Mouse (Mus musculus) limb, embryonic 14.5 days (tissue): ENCODE results near the gene Camkk1. TPM values are rescaled to one million over a fixed set of nuclear protein-coding genes. Genes with fewer than 3 reads are reported as not detected.

ENCODE experiments used
- ATAC-seq: fragments of 200-750 bp; cut with Nextera tagmentation; 2 replicates; pipeline ENCODE4 v1.8.0; 2017; ENCODE audit warnings: low read depth, moderate number of reproducible peaks, moderate TSS enrichment; ENCODE audit not compliant: low FRiP score
- DNase-seq: peaks from one replicate; pipeline ENCODE4 v3.0.0-alpha.2; 2015; ENCODE audit warnings: low spot score
- H3K27ac ChIP-seq: fragments of 300-500 bp; sonication (generic); replicated peaks from 2 replicates; pipeline ENCODE4 v1.5.1; 2014; ENCODE audit warnings: low read depth, mild to moderate bottlenecking, low read length, moderate library complexity, mixed read lengths
- H3K27me3 ChIP-seq: fragments of 300-500 bp; sonication (generic); 2 replicates; pipeline ENCODE4 v1.6.1; 2014; ENCODE audit warnings: low read length, mixed read lengths; ENCODE audit not compliant: control insufficient read depth, insufficient read depth
- H3K36me3 ChIP-seq: fragments of 300-500 bp; sonication (generic); 2 replicates; pipeline ENCODE4 v1.6.1; 2014; ENCODE audit warnings: mild to moderate bottlenecking, low read length, moderate library complexity, mixed read lengths; ENCODE audit not compliant: control insufficient read depth, insufficient read depth
- H3K4me1 ChIP-seq: fragments of 300-500 bp; sonication (generic); 2 replicates; pipeline ENCODE4 v1.6.1; 2014; ENCODE audit warnings: antibody characterized with exemption, low read length, mixed read lengths; ENCODE audit not compliant: control insufficient read depth, insufficient read depth
- H3K4me2 ChIP-seq: fragments of 300-500 bp; sonication (generic); replicated peaks from 2 replicates; pipeline ENCODE4 v1.6.1; 2014; ENCODE audit warnings: low read depth, mild to moderate bottlenecking, low read length, moderate library complexity; ENCODE audit not compliant: severe bottlenecking
- H3K4me3 ChIP-seq: fragments of 300-500 bp; sonication (generic); replicated peaks from 2 replicates; pipeline ENCODE4 v1.5.1; 2014; ENCODE audit warnings: low read length
- H3K9ac ChIP-seq: fragments of 300-500 bp; sonication (generic); 2 replicates; pipeline ENCODE4 v1.6.1; 2014; ENCODE audit warnings: mild to moderate bottlenecking, low read depth, low read length, moderate library complexity; ENCODE audit not compliant: severe bottlenecking
- H3K9me3 ChIP-seq: fragments of 300-500 bp; sonication (generic); 2 replicates; pipeline ENCODE4 v1.6.1; 2016; ENCODE audit warnings: low read length; ENCODE audit not compliant: control insufficient read depth
- POLR2A ChIP-seq: fragments of 200-500 bp; IDR thresholded peaks from 2 replicates; pipeline ENCODE4 v1.8.0; 2012; ENCODE audit warnings: inconsistent platforms, mild to moderate bottlenecking, moderate library complexity, borderline replicate concordance; ENCODE audit not compliant: insufficient read depth, insufficient read length; ENCODE audit errors: extremely low read depth
- WGBS: fragments of 180-500 bp; shearing (Covaris S2); extraction: QIAGEN DNeasy Blood & Tissue Kit; methylation state at CpG from one replicate; pipeline ENCODE4 v1.1.7; 2014; 5-methylcytosine and 5-hydroxymethylcytosine counted together
- polyA plus RNA-seq, 2 experiments: library from polyadenylated mRNA; depleted of rRNA in 1 of 2; stranded (reverse) in 1 of 2; unstranded in 1 of 2; fragments of >200 nt; fragmentation: Nextera tagmentation in 1 of 2; extraction: Ambion mirVana in 1 of 2; gene quantifications; 2 replicates each; pipeline versions ENCODE4 v1.2.1 to v1.2.3; 2012 to 2014

The Camkk1 gene
- polyA plus RNA-seq, 2 experiments, result 5.8 to 11.4 TPM

- 61% methylated on average over 5 of the region's 5 CpGs for WGBS
- TF ChIP-seq POLR2A, result no peak
- no peaks in the 10 kb centered on the region for H3K36me3 ChIP-seq
- H3K4me1 ChIP-seq, result peaks cover 4% of the 10 kb centered on the region; the same call in 1 of the 2 replicates
- H3K9me3 ChIP-seq, result no peaks in the 10 kb centered on the region
- ATAC-seq, result no peak
- no peak overlapping the region for H3K27ac ChIP-seq
- H3K9ac ChIP-seq, result no peak overlapping the region
- no peak overlapping the region for H3K4me2 ChIP-seq
- H3K4me3 ChIP-seq, result no peak overlapping the region
- no peaks in the 10 kb centered on the region for H3K27me3 ChIP-seq
- no peak for DNase-seq
Measured at GRCm38 (mm10) chr11:72987234-72987633, 31.6 kb upstream of the Camkk1 start.

- TF ChIP-seq POLR2A, result no peak
- ATAC-seq (no peak), DNase-seq (no peak)
- Histone ChIP-seq H3K4me1 (peaks cover 4% of the 10 kb centered on the region; the same call in 1 of the 2 replicates), H3K9me3 (no peaks in the 10 kb centered on the region), H3K4me3 (no peak overlapping the region), H3K9ac (no peak overlapping the region), H3K27ac (no peak overlapping the region), H3K4me2 (no peak overlapping the region), H3K27me3 (no peaks in the 10 kb centered on the region), H3K36me3 (no peaks in the 10 kb centered on the region)
- WGBS, result 82% methylated on average over 5 of the region's 5 CpGs
Measured at GRCm38 (mm10) chr11:72987807-72988206, 31.0 kb upstream of the Camkk1 start.

GRCm38 (mm10) chr11:72989044-72989443 lies 29.8 kb upstream of the Camkk1 start:
- H3K27ac ChIP-seq, result no peak overlapping the region

GRCm38 (mm10) chr11:72990688-72991087 lies 28.1 kb upstream of the Camkk1 start:
- no peak for DNase-seq
- H3K36me3 ChIP-seq, result no peaks in the 10 kb centered on the region
- peaks cover 4% of the 10 kb centered on the region; the same call in 1 of the 2 replicates for H3K4me1 ChIP-seq
- no peaks in the 10 kb centered on the region for H3K27me3 ChIP-seq
- H3K4me3 ChIP-seq, result no peak overlapping the region
- H3K4me2 ChIP-seq, result no peak overlapping the region
- no peak overlapping the region for H3K9ac ChIP-seq
- 65% methylated on average over 9 of the region's 9 CpGs for WGBS
- no peaks in the 10 kb centered on the region for H3K9me3 ChIP-seq
- ATAC-seq, result no peak
- no peak for TF ChIP-seq POLR2A
- no peak overlapping the region for H3K27ac ChIP-seq

More at GRCm38 (mm10) chr11:72989044-72989443, 29.8 kb upstream of the Camkk1 start:
- H3K36me3 ChIP-seq, result no peaks in the 10 kb centered on the region
- 74% methylated on average over 6 of the region's 6 CpGs for WGBS
- H3K9ac ChIP-seq, result no peak overlapping the region
- no peak overlapping the region for H3K4me3 ChIP-seq
- H3K27me3 ChIP-seq, result no peaks in the 10 kb centered on the region
- no peak for ATAC-seq
- DNase-seq, result no peak
- no peaks in the 10 kb centered on the region for H3K9me3 ChIP-seq
- H3K4me1 ChIP-seq, result peaks cover 4% of the 10 kb centered on the region; the same call in 1 of the 2 replicates
- TF ChIP-seq POLR2A, result no peak
- H3K4me2 ChIP-seq, result no peak overlapping the region

- Histone ChIP-seq H3K4me2 (no peak overlapping the region), H3K4me3 (no peak overlapping the region), H3K9me3 (no peaks in the 10 kb centered on the region), H3K36me3 (no peaks in the 10 kb centered on the region), H3K4me1 (peaks cover 4% of the 10 kb centered on the region; the same call in 1 of the 2 replicates), H3K27me3 (no peaks in the 10 kb centered on the region), H3K9ac (no peak overlapping the region), H3K27ac (no peak overlapping the region)
- WGBS, result 58% methylated on average over 9 of the region's 9 CpGs
- no peak for TF ChIP-seq POLR2A
- no peak for DNase-seq
- ATAC-seq, result no peak
Measured at GRCm38 (mm10) chr11:72991961-72992360, 26.8 kb upstream of the Camkk1 start.

- Histone ChIP-seq H3K9me3 (no peaks in the 10 kb centered on the region), H3K27me3 (no peaks in the 10 kb centered on the region), H3K4me1 (no peaks in the 10 kb centered on the region), H3K27ac (no peak overlapping the region), H3K4me2 (no peak overlapping the region), H3K36me3 (no peaks in the 10 kb centered on the region), H3K4me3 (no peak overlapping the region), H3K9ac (no peak overlapping the region)
- ATAC-seq (no peak), DNase-seq (no peak)
- 81% methylated on average over 6 of the region's 6 CpGs for WGBS
- TF ChIP-seq POLR2A, result no peak
Measured at GRCm38 (mm10) chr11:72996346-72996745, 22.5 kb upstream of the Camkk1 start.
